Mouse (Mus musculus) heart, adult 2 months (tissue): ENCODE data around the gene Gm43552.

Source experiments
- CTCF ChIP-seq: fragments of 200-600 bp; IDR thresholded peaks from 2 replicates; pipeline ENCODE4 v1.8.1; 2022; ENCODE audit warnings: antibody characterized with exemption, mild to moderate bottlenecking, moderate library complexity
- EP300 ChIP-seq: fragments of 200-500 bp; IDR thresholded peaks from 2 replicates; pipeline ENCODE4 v1.6.1; 2011; ENCODE audit warnings: low read depth, low read length, control low read depth; ENCODE audit not compliant: insufficient read depth
- POLR2A ChIP-seq: fragments of 200-500 bp; IDR thresholded peaks from 2 replicates; pipeline ENCODE4 v1.6.1; 2011; ENCODE audit warnings: mild to moderate bottlenecking, low read depth, low read length, control low read depth; ENCODE audit not compliant: insufficient read depth

DNA sequence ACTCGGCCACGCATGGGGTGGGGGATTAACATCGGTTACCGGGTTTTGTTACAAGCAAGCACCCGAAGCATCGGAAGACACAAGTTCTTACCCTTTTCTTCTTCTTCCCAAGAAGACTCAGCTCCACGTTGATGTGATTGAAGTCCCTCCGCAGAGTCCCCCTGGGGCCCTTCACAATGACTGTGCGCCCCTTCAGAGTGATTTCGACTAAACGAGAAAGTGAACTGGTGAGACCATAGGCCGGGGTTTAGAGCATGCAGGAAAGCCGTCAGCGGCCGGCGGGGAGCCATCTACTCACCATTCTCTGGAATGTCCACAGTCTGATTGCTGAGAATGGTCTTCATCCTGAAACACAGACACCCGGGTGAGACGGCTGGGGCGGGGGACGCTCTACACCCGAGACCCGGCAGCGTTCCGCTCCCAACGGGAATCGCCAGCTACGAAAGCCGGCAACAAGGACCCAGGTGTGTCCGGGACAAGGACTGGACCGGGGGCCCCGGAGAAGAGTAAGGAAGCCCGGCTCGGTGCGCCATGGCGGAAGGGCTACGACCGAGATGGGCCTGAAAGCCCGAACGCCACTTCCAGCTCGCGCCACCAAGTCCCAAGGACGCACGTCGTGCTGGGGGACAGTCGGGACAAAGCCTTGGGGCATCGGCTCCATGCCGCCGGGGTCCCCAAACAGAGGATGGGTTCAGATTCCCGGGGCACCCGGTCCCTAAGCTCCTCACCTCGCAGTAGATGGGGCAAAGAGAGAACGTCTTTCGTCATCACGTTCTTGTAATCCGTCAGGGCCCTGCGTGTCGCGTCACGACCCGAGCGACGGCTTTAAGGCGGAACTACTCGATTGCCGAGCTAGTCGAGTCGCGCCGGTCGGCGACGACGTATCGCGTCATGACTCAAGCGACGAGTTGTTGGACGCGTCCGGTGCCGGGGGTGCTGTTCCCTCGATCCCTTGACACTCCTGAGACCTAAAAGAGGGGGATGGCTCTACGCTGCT lies 101.7 kb downstream of the Gm43552 start, which contains the start of the genes Rpl9 and Lias:
- TF ChIP-seq CTCF (no peak), EP300 (peak; percentile 96), POLR2A (peak; percentile 99)
